Mouse (Mus musculus) hindbrain, postnatal 0 days (tissue): ENCODE results near the gene Sec61g. TPM values are rescaled to one million over a fixed set of nuclear protein-coding genes. Genes with fewer than 3 reads are reported as not detected.

Experiments
- ATAC-seq: fragments of 200-750 bp; cut with Nextera tagmentation; 2 replicates; pipeline ENCODE4 v1.8.0; 2017; ENCODE audit warnings: mild to moderate bottlenecking, moderate TSS enrichment, moderate library complexity
- DNase-seq: peaks from one replicate; pipeline ENCODE4 v3.0.0-alpha.2; 2015; ENCODE audit warnings: low spot score
- H3K27ac ChIP-seq: fragments of 300-500 bp; sonication (generic); 2 replicates; pipeline ENCODE4 v1.5.1; 2014; ENCODE audit warnings: mild to moderate bottlenecking
- H3K27me3 ChIP-seq: fragments of 300-500 bp; sonication (generic); 2 replicates; pipeline ENCODE4 v1.6.1; 2014; ENCODE audit warnings: low read length, mixed read lengths; ENCODE audit not compliant: insufficient read depth
- H3K36me3 ChIP-seq: fragments of 300-500 bp; sonication (generic); 2 replicates; pipeline ENCODE4 v1.6.1; 2014; ENCODE audit warnings: low read length, mixed read lengths; ENCODE audit not compliant: insufficient read depth
- H3K4me1 ChIP-seq: fragments of 300-500 bp; sonication (generic); 2 replicates; pipeline ENCODE4 v1.6.1; 2014; ENCODE audit warnings: antibody characterized with exemption, low read length, mixed read lengths; ENCODE audit not compliant: insufficient read depth
- H3K4me2 ChIP-seq: fragments of 300-500 bp; sonication (generic); 2 replicates; pipeline ENCODE4 v1.6.1; 2014; ENCODE audit warnings: low read depth, mild to moderate bottlenecking, low read length, moderate library complexity, mixed read lengths
- H3K4me3 ChIP-seq: fragments of 300-500 bp; sonication (generic); 2 replicates; pipeline ENCODE4 v1.5.1; 2014; ENCODE audit warnings: low read length
- H3K9ac ChIP-seq: fragments of 300-500 bp; sonication (generic); replicated peaks from 2 replicates; pipeline ENCODE4 v1.6.1; 2014; ENCODE audit warnings: mild to moderate bottlenecking, low read length, moderate library complexity, mixed read lengths
- H3K9me3 ChIP-seq: fragments of 300-500 bp; sonication (generic); 2 replicates; pipeline ENCODE4 v1.6.1; 2016; ENCODE audit warnings: low read length, mixed read lengths
- CTCF ChIP-seq: IDR thresholded peaks from 2 replicates; pipeline ENCODE4 v1.5.1; 2016; ENCODE audit warnings: antibody characterized with exemption, control low read depth, low read depth
- WGBS: fragments of 180-500 bp; shearing (Covaris S2); extraction: QIAGEN DNeasy Blood & Tissue Kit; methylation state at CpG from one replicate; pipeline ENCODE4 v1.1.7; 2014; 5-methylcytosine and 5-hydroxymethylcytosine counted together
- polyA plus RNA-seq: library from polyadenylated mRNA; unstranded; fragments of >200 nt; fragmentation: Nextera tagmentation; extraction: Ambion mirVana; gene quantifications from 2 replicates; pipeline ENCODE4 v1.2.1, GENCODE M21; 2015
- total RNA-seq: library from RNA; depleted of rRNA; stranded (reverse); fragments of >200 nt; gene quantifications from 2 replicates; pipeline ENCODE4 v1.2.3, GENCODE M21; 2014; rRNA removed

Sec61g gene
- total and polyA plus RNA-seq, 2 experiments from 2014 or later = 14.9 to 34.6 TPM

DNA sequence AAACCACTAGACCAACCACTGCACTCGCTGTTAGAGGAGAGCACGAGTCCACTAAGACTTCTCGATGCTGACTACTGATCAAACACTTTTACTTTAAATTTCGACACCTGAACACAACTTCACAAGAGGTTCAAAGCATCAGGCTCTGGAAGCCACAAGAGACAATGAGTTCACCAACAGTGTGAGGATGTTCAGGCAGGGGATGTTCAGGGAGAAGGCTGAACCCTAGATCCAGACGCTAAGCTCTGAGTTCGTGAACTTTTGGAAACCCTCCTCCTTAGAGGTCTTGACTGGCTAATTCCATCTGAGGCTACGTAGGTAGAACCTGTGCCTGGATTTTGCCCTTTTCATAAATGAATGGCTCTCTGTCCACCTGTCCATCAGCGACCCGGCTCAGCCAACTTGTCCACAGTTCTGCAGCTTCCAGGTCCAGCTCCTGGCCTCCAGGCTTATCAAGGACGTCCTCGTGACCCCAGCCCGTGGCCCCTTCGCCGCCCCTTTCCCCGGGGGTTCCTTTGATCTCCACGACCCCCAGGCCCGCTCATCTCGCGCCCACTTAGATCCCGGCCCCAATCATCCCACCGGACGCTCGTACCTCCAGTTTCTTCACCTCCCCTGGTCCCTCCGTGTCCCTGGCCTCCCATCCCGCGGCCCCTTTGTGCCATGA, 766 bp downstream of the Sec61g start:
- DNase-seq = no peak

GRCm38 (mm10) chr11:16505999-16506398, 2.3 kb downstream of the Sec61g start:
- H3K9me3 ChIP-seq = no peaks in the 10 kb centered on the region
- H3K36me3 ChIP-seq = peaks cover 13% of the 10 kb centered on the region
- WGBS = 98% methylated on average over 6 of the region's 6 CpGs
- no peak overlapping the region for H3K27ac ChIP-seq
- H3K4me2 ChIP-seq = no peak overlapping the region
- H3K9ac ChIP-seq = no peak overlapping the region
- no peak overlapping the region for H3K4me3 ChIP-seq
- no peak for DNase-seq
- ATAC-seq = no peak
- H3K27me3 ChIP-seq = no peaks in the 10 kb centered on the region
- TF ChIP-seq CTCF = no peak
- H3K4me1 ChIP-seq = peaks cover 6% of the 10 kb centered on the region; the same call in 1 of the 2 replicates

More for the DNA sequence above, 766 bp downstream of the Sec61g start:
- Histone ChIP-seq H3K27ac (peak overlapping the region; percentile 84), H3K36me3 (peaks cover 10% of the 10 kb centered on the region), H3K4me1 (peaks cover 6% of the 10 kb centered on the region; the same call in 1 of the 2 replicates), H3K27me3 (no peaks in the 10 kb centered on the region), H3K9ac (peak overlapping the region; percentile 77), H3K4me2 (peak overlapping the region; percentile 80), H3K9me3 (no peaks in the 10 kb centered on the region), H3K4me3 (peak overlapping the region; percentile 67)
- WGBS = 5% methylated on average over 26 of the region's 26 CpGs
- no peak for TF ChIP-seq CTCF
- no peak for ATAC-seq

DNA sequence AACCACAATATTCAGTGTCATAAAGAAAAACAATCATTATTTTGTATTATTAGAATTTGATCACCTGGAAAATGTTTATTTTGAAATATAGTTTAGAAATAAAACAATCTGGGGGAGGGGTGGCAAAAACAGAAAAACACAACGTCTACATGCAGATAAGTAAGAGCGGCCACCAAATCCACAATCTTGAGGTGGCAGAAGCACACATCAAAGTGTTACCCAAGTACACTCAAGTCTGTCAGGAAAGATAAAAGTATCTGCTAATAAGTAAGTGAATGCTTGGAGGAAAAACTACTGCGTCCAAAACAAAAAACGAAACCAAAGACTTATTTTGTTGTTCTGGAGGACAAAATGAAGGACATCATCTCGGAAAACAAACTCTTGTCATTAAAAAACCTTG, 5.1 kb downstream of the Sec61g start:
- H3K4me2 ChIP-seq = no peak overlapping the region
- H3K9ac ChIP-seq = no peak overlapping the region
- ATAC-seq (no peak), DNase-seq (no peak)
- no peaks in the 10 kb centered on the region for H3K27me3 ChIP-seq
- H3K36me3 ChIP-seq = peaks cover 21% of the 10 kb centered on the region
- H3K4me1 ChIP-seq = peaks cover 6% of the 10 kb centered on the region; the same call in 1 of the 2 replicates
- 96% methylated on average over 5 of the region's 5 CpGs for WGBS
- no peak overlapping the region for H3K27ac ChIP-seq
- no peaks in the 10 kb centered on the region for H3K9me3 ChIP-seq
- TF ChIP-seq CTCF = no peak
- H3K4me3 ChIP-seq = no peak overlapping the region

DNA sequence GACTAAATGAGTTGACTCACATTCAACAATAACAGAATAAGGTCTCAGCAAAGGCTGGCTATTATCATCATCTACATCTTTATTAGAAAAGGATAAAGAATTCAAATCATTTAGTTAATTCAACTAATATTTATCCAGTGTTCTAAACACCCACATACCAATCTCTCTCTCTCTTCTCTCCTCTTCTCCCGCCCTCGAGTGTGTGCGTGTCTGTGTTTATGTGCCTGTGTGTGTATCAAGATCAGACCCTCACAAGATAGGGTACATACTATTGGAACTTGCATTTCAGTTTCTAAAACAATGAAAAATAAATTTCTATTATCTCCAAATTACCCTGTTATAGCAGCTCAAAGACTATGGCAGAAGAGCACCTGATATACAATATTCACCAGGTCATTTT, 5.5 kb downstream of the Sec61g start:
- ATAC-seq (no peak), DNase-seq (no peak)
- Histone ChIP-seq H3K4me2 (no peak overlapping the region), H3K9ac (no peak overlapping the region), H3K4me1 (peaks cover 6% of the 10 kb centered on the region; the same call in 1 of the 2 replicates), H3K36me3 (peaks cover 21% of the 10 kb centered on the region), H3K27ac (no peak overlapping the region), H3K9me3 (no peaks in the 10 kb centered on the region), H3K27me3 (no peaks in the 10 kb centered on the region), H3K4me3 (no peak overlapping the region)
- no peak for TF ChIP-seq CTCF
- 93% methylated on average over 3 of the region's 3 CpGs for WGBS

DNA sequence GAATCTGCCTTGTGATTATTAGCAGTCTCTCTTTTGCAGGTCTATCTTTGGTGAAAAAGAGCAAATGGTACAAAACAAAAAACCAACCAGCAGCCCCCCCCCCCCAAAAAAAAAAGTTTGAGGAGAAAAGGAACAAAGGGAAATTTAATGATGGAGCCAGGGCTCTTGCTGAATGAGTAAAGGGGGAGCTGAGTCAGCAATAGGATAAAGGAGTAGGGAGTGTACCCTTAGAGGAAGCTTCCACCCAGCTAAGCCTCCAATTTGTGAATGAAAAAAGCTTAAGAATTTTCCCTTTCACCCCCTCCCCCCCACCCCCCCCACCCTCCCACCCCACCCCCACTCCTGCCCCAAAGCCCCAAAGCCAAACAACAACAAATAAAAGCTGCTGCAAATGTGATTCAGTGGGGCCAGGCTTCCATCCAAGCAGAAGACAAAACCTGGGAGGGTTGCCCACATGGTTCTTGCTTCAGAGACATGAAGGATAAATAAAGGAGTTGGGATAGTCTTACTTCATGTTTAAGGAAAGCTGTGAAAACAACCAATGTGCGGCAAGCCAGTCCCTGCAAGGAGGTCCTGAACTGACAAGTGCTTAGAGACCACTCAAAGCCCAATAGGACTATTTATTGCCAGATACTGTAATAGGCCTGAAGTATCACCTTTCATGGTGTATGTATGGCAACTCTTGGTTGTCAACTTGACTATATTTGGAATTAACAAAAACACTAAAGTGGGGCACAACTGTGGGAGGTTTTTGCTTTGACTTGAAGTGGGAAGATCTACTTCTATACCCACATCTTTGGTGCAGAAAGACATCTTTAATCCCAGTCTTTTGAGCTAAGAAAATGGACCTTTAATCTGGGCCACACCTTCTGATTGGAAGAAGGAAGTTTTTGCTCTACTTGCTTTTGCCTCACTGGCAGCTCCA, 9.3 kb downstream of the Sec61g start:
- Histone ChIP-seq H3K36me3 (peaks cover 11% of the 10 kb centered on the region), H3K9ac (no peak overlapping the region), H3K9me3 (no peaks in the 10 kb centered on the region), H3K27me3 (no peaks in the 10 kb centered on the region), H3K4me1 (no peaks in the 10 kb centered on the region), H3K4me3 (no peak overlapping the region), H3K4me2 (no peak overlapping the region), H3K27ac (no peak overlapping the region)
- TF ChIP-seq CTCF = no peak
- 25% methylated on average over 1 of the region's 1 CpGs for WGBS
- ATAC-seq (no peak), DNase-seq (no peak)

Other genes with a start within 250 kb of the Sec61g start
- gene Egfr, start 243.7 kb upstream of the Sec61g start, total RNA-seq = 23.8 and 29.3 TPM in 2 replicates
- gene Egfr, start 243.7 kb upstream of the Sec61g start, polyA plus RNA-seq = 12.4 and 12.7 TPM in 2 replicates